Mouse (Mus musculus) kidney, embryonic 16.5 days (tissue): ENCODE measurements around the gene Ube2v1. TPM values are rescaled to one million over a fixed set of nuclear protein-coding genes. Genes with fewer than 3 reads are reported as not detected.

Experiments
- ATAC-seq: fragments of 200-750 bp; cut with Nextera tagmentation; 2 replicates; pipeline ENCODE4 v1.8.0; 2017; ENCODE audit warnings: moderate TSS enrichment; ENCODE audit not compliant: low FRiP score, low TSS enrichment
- H3K27ac ChIP-seq: fragments of 300-500 bp; sonication (generic); 2 replicates; pipeline ENCODE4 v1.5.1; 2014; ENCODE audit warnings: low read length
- H3K27me3 ChIP-seq: fragments of 300-500 bp; sonication (generic); 2 replicates; pipeline ENCODE4 v1.6.1; 2014; ENCODE audit warnings: low read length, control low read depth, mixed read lengths; ENCODE audit not compliant: insufficient read depth
- H3K36me3 ChIP-seq: fragments of 300-500 bp; sonication (generic); 2 replicates; pipeline ENCODE4 v1.6.1; 2014; ENCODE audit warnings: low read length, control low read depth, mixed read lengths; ENCODE audit not compliant: insufficient read depth
- H3K4me1 ChIP-seq: fragments of 300-500 bp; sonication (generic); 2 replicates; pipeline ENCODE4 v1.6.1; 2014; ENCODE audit warnings: low read length, control low read depth, mixed read lengths; ENCODE audit not compliant: insufficient read depth
- H3K4me2 ChIP-seq: fragments of 300-500 bp; sonication (generic); replicated peaks from 2 replicates; pipeline ENCODE4 v1.6.1; 2014; ENCODE audit warnings: low read depth, low read length
- H3K4me3 ChIP-seq: fragments of 300-500 bp; sonication (generic); 2 replicates; pipeline ENCODE4 v1.5.1; 2014; ENCODE audit warnings: mild to moderate bottlenecking, low read length
- H3K9ac ChIP-seq: fragments of 300-500 bp; sonication (generic); replicated peaks from 2 replicates; pipeline ENCODE4 v1.6.1; 2014; ENCODE audit warnings: low read length
- H3K9me3 ChIP-seq: fragments of 300-500 bp; sonication (generic); 2 replicates; pipeline ENCODE4 v1.6.1; 2016; ENCODE audit warnings: low read length, control low read depth
- WGBS: fragments of 180-500 bp; shearing (Covaris S2); extraction: QIAGEN DNeasy Blood & Tissue Kit; methylation state at CpG from one replicate; pipeline ENCODE4 v1.1.7; 2014; 5-methylcytosine and 5-hydroxymethylcytosine counted together
- polyA plus RNA-seq: library from polyadenylated mRNA; unstranded; fragments of >200 nt; fragmentation: Nextera tagmentation; extraction: Ambion mirVana; gene quantifications from 2 replicates; pipeline ENCODE4 v1.2.1, GENCODE M21; 2015

Ube2v1 gene
- polyA plus RNA-seq, 1 experiment from 2014 or later: 319 TPM

GRCm38 (mm10) chr2:167665972-167666713 is 34.2 kb upstream of the Ube2v1 start:
- no peaks in the 10 kb centered on the region for H3K36me3 ChIP-seq
- no peak overlapping the region for H3K4me2 ChIP-seq
- H3K9me3 ChIP-seq: no peaks in the 10 kb centered on the region
- no peak overlapping the region for H3K27ac ChIP-seq
- no peaks in the 10 kb centered on the region for H3K27me3 ChIP-seq
- peaks cover 3% of the 10 kb centered on the region; the same call in 1 of the 2 replicates for H3K4me1 ChIP-seq
- H3K4me3 ChIP-seq: no peak overlapping the region
- no peak overlapping the region for H3K9ac ChIP-seq
- no peak for ATAC-seq
- WGBS: 75% methylated on average over 18 of the region's 18 CpGs

DNA sequence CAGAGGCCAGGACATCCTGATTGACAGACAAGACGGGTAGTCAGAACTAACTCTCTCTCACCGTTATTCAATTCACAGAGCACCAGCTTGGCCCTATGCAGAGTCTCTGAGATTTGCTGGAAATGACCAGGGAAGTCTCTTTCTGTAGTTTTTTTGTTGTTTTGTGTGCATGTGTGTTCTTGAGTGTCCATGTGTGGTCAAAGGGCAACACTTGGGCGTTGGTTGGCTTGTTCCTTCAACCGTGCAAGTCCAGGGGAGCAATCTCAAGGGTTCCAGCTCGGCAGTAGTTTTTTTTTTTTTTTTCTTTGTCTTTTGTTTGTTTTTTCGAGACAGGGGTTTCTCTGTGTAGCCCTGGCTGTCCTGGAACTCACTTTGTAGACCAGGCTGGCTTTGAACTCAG is 30.8 kb upstream of the Ube2v1 start:
- H3K27me3 ChIP-seq: no peaks in the 10 kb centered on the region
- no peak overlapping the region for H3K4me3 ChIP-seq
- H3K27ac ChIP-seq: no peak overlapping the region
- no peaks in the 10 kb centered on the region for H3K36me3 ChIP-seq
- ATAC-seq: no peak
- H3K9ac ChIP-seq: no peak overlapping the region
- H3K9me3 ChIP-seq: no peaks in the 10 kb centered on the region
- peaks cover 28% of the 10 kb centered on the region for H3K4me1 ChIP-seq
- 52% methylated on average over 6 of the region's 6 CpGs for WGBS
- H3K4me2 ChIP-seq: no peak overlapping the region

GRCm38 (mm10) chr2:167661270-167662203 is 29.6 kb upstream of the Ube2v1 start, which contains the start of gene Gm20431:
TSS of gene Gm20431 (minus strand) at chr2:167661496.
- Histone ChIP-seq H3K4me1 (peaks cover 38% of the 10 kb centered on the region), H3K27ac (peak within 1 kb of the TSS; percentile 76), H3K4me2 (peak within 1 kb of the TSS; percentile 99), H3K27me3 (no peaks in the 10 kb centered on the region), H3K9ac (peak within 1 kb of the TSS; percentile 89), H3K9me3 (no peaks in the 10 kb centered on the region), H3K36me3 (no peaks in the 10 kb centered on the region), H3K4me3 (peak within 1 kb of the TSS; percentile 87)
- WGBS: under 1% methylated on average over 82 of the region's 110 CpGs
- peak; percentile 93 for ATAC-seq

DNA sequence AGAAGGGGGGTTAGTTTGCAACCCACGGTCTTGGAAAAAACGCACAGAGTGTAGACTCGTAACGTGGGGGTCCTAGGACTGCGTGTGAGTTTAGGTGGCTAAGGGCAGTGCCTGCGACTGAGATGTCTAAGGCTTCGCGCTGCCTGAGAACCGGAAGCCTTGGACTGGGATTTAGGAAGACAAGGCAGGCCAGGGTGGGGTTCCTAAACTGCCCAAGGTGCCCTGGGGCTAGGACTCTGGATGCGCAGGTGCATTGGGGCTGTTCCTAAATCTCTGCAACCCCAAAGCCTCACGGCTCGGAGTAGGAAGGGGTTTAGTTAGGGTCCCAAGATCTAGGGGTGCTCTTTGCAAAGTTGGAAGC is 28.7 kb upstream of the Ube2v1 start:
- Histone ChIP-seq H3K4me1 (peaks cover 41% of the 10 kb centered on the region), H3K4me2 (peak overlapping the region; percentile 99), H3K36me3 (no peaks in the 10 kb centered on the region), H3K9me3 (no peaks in the 10 kb centered on the region), H3K4me3 (peak overlapping the region; percentile 87), H3K9ac (peak overlapping the region; percentile 89), H3K27ac (peak overlapping the region; percentile 76), H3K27me3 (no peaks in the 10 kb centered on the region)
- ATAC-seq: 0 out of 2 replicates have a peak, but pooled peaks have one; percentile 3
- under 1% methylated on average over 12 of the region's 12 CpGs for WGBS

GRCm38 (mm10) chr2:167659847-167660610 is 28.1 kb upstream of the Ube2v1 start:
- H3K9ac ChIP-seq: peak overlapping the region; percentile 89
- 16% methylated on average over 13 of the region's 13 CpGs for WGBS
- H3K4me1 ChIP-seq: peaks cover 41% of the 10 kb centered on the region
- peak overlapping the region; percentile 87 for H3K4me3 ChIP-seq
- H3K4me2 ChIP-seq: peak overlapping the region; percentile 99
- no peaks in the 10 kb centered on the region for H3K27me3 ChIP-seq
- no peaks in the 10 kb centered on the region for H3K9me3 ChIP-seq
- peak; percentile 32; the same call in 1 of the 2 replicates for ATAC-seq
- H3K27ac ChIP-seq: peak overlapping the region; percentile 76
- H3K36me3 ChIP-seq: peaks cover under 1% of the 10 kb centered on the region; the same call in 1 of the 2 replicates

DNA sequence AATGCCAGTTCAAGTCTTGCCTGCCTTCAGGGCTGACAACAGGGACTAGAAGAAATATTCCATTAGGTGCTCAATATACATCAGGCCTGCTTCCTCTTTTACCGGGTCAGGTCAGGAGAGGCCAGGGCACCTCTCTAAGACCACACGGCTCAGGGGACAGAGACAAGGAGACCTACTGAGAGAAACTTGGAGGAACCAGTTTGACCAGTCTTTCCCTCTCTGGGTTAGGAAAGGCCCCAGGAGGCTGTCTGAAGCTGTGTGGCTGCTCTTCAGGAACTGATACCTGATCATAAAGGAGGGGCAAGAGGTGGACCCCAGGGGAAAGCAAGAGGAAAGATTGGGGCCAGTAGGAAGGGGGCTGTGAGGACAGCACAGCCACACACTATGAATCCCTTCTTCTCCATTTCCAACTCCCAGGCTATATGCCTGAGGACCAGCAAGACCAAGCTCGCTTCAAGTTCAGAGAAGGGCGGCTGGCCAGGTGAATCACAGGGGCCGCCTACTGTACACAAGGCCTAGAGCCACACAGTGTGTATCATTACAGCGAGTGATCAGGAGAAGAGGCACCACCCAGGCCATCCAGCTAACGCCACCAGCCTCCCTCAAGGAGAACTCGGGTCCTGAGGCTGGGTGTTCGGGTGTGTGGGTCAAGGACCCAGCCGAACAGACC is 27.4 kb upstream of the Ube2v1 start:
- Histone ChIP-seq H3K36me3 (peaks cover 3% of the 10 kb centered on the region; the same call in 1 of the 2 replicates), H3K9ac (0 out of 2 replicates have a peak overlapping the region, but pooled peaks have one; percentile 89), H3K4me2 (peak overlapping the region; percentile 99), H3K4me3 (peak overlapping the region; percentile 87), H3K27ac (peak overlapping the region; percentile 76), H3K27me3 (no peaks in the 10 kb centered on the region), H3K9me3 (no peaks in the 10 kb centered on the region), H3K4me1 (peaks cover 41% of the 10 kb centered on the region)
- 62% methylated on average over 10 of the region's 10 CpGs for WGBS
- no peak for ATAC-seq

DNA sequence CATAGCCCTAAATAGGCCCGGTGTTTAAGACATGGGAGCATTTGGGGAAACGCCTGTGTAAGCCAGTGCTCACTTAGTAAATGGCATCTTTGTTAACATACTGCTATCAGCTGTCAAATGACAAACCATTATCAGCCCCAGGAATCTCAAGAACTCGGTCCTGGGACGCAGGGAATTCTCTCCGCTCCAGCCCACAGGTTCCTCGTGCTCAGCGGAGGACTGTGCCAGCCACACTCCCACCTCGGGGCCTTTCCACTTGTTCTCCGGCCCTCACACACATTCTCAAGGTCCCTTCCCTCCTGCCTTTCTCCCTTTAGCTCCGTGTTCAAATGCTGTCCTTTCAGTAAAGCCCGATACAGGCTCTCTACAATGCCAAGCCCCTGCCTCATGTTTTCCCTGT is 26.8 kb upstream of the Ube2v1 start:
- Histone ChIP-seq H3K4me1 (peaks cover 41% of the 10 kb centered on the region), H3K9me3 (no peaks in the 10 kb centered on the region), H3K9ac (0 out of 2 replicates have a peak overlapping the region, but pooled peaks have one; percentile 11), H3K4me2 (peak overlapping the region; percentile 22), H3K27me3 (no peaks in the 10 kb centered on the region), H3K36me3 (peaks cover 7% of the 10 kb centered on the region), H3K27ac (peak overlapping the region; percentile 76; the same call in 1 of the 2 replicates), H3K4me3 (peak overlapping the region; percentile 14)
- 68% methylated on average over 11 of the region's 11 CpGs for WGBS
- no peak for ATAC-seq

GRCm38 (mm10) chr2:167657973-167658372 is 26.1 kb upstream of the Ube2v1 start:
- no peaks in the 10 kb centered on the region for H3K9me3 ChIP-seq
- H3K4me2 ChIP-seq: peak overlapping the region; percentile 22; the same call in 1 of the 2 replicates
- WGBS: 78% methylated on average over 4 of the region's 4 CpGs
- H3K36me3 ChIP-seq: peaks cover 8% of the 10 kb centered on the region
- H3K4me1 ChIP-seq: peaks cover 41% of the 10 kb centered on the region
- H3K9ac ChIP-seq: no peak overlapping the region
- no peaks in the 10 kb centered on the region for H3K27me3 ChIP-seq
- H3K4me3 ChIP-seq: no peak overlapping the region
- no peak overlapping the region for H3K27ac ChIP-seq
- no peak for ATAC-seq
